Mouse (Mus musculus): Measurements from ENCODE around the gene Etv1. TPM values are rescaled to one million over a fixed set of nuclear protein-coding genes. Genes with fewer than 3 reads are reported as not detected.

Gene Etv1
- polyA plus RNA-seq (2015; fragmentation: Nextera tagmentation; extraction: Ambion mirVana): 17.8 and 20.7 TPM in 2 replicates

GRCm38 (mm10) chr12:38779186-38779777 is at the start of gene Etv1:
Gene Etv1, plus strand, starts transcription at chr12:38779380.

